Mouse (Mus musculus): Measurements from ENCODE around the gene Zfp651. TPM values are rescaled to one million over a fixed set of nuclear protein-coding genes. Genes with fewer than 3 reads are reported as not detected.

Gene Zfp651
- polyA plus RNA-seq (2016; fragmentation: Nextera tagmentation; extraction: Ambion mirVana): 5.5 and 8.4 TPM in 2 replicates

DNA sequence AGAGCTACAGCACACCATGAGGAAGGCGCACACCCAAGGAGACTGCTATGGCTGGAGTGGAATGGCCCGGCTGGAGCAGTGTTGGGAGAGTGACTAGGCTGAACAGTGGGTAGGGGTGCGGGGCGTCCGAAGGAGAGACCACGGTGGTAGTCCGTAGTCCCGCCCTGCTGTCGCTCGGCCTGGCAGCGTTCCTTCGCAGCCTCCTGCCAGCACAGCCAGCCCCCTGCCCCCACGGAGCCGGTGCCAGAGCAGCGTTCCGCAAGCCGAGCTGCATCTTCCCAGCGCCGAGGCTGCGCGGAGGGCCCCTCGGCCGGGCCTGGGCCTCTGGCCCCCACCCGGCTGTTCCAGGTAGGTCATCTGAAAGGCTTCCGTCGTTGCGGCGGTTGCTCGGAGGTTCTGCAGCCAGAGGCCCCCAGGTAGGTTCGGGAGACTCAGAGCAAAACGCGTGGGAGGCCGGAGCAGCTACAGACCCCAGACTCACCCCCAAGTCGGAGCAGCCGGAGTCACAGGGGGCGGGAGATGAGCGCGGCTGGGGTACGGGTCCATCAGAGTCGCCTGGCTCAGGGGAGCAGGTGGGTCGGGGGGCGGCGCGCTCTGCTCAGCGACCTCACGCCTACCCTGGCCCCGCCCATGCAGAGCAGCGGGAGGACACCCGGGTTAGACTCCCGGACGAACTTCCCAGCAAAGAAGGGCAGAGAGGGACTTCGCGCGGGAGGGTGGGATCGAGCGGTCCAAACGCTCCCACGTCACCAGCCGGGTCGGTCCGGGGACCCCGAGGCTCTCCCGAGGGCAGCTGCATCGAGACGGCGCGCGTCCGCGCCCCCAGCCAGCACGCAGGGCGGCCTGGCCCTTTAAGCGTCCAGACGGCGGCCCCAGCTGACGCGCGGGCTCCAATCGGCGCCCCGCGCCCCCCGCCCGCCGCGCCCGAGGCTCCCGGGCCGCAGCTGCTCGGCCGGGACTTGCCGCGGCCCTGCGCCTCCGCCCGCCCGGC, at the start of gene Zfp651:
Zfp651 (plus strand) TSS at position 240 of the 991 bp plus-strand sequence.
- Histone ChIP-seq H3K27me3 (ENCODE audit: insufficient read depth, poor library complexity, severe bottlenecking) (no peaks in the 10 kb centered on the region; the same call in 1 of the 2 replicates), H3K4me3 (peak within 1 kb of the TSS; percentile 83), H3K36me3 (peaks cover 59% of the 10 kb centered on the region), H3K4me1 (replicated peaks) (peaks cover 48% of the 10 kb centered on the region), H3K27ac (peak within 1 kb of the TSS; percentile 97), H3K9me3 (no peaks in the 10 kb centered on the region)
- under 1% methylated on average over 97 of the region's 97 CpGs for WGBS
- DNase-seq (ENCODE audit: low spot score): peak; percentile 82

DNA sequence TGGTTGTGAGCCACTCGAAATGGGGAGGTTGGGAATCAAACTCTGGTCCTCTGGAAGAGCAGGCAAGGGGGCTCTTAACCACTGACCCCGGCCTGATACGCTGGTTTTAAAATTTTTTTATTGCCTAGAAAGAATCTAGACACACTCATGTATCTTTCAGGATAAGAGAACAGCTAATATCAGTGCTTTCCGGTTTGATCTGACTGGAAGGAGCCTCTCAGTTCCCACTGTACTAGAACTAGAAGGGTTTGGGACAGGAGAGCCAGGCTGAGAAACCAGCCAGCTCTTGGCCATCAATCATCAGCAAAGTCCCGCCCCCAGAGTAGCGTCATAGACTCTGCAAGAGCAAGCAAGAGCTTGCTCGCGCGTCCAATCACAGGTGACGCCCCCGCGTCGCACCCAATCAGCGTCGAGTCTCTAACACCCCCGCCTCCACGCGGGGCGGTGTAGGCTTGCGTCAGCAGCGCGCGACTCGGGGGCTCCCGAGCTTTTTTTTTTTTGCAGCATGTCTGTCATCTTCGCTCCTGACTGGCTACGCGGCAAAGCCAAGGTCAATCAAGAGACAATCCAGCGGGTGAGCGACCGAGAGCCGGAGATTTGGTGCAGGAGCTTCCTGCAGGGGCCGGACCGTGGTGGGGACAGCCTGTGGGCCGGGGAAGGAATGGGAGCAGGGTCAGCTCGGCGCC, 49.1 kb upstream of the Zfp651 start, which contains the start of gene Ss18l2:
Ss18l2 (plus strand) TSS at position 432 of the 686 bp plus-strand sequence.
- Histone ChIP-seq H3K27me3 (ENCODE audit: insufficient read depth, poor library complexity, severe bottlenecking) (peaks cover 8% of the 10 kb centered on the region; the same call in 1 of the 2 replicates), H3K36me3 (peaks cover 17% of the 10 kb centered on the region), H3K9me3 (no peaks in the 10 kb centered on the region), H3K4me3 (peak within 1 kb of the TSS; percentile 89), H3K27ac (peak within 1 kb of the TSS; percentile 92), H3K4me1 (replicated peaks) (peaks cover 34% of the 10 kb centered on the region)
- peak; percentile 99 for DNase-seq (ENCODE audit: low spot score)
- WGBS: 5% methylated on average over 37 of the region's 37 CpGs

DNA sequence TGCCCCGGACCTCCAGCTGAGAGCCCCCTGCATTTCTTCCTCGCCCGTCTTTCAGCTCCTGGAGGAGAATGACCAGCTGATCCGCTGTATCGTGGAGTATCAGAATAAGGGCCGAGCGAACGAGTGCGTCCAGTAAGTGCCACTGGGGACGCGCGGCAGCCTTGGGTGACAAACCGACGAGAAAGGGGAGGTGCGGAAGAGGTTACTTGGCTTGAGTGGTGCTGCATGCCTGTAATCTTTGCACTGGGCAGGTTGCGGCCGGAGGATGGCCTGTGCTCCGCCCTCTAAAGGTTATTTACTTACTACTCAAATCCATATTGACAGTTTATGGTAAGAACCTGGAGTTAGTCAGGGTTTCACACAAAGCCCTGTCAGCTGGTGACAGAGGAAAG, 48.5 kb upstream of the Zfp651 start:
- no peak for DNase-seq (ENCODE audit: low spot score)
- under 1% methylated on average over 18 of the region's 18 CpGs for WGBS

DNA sequence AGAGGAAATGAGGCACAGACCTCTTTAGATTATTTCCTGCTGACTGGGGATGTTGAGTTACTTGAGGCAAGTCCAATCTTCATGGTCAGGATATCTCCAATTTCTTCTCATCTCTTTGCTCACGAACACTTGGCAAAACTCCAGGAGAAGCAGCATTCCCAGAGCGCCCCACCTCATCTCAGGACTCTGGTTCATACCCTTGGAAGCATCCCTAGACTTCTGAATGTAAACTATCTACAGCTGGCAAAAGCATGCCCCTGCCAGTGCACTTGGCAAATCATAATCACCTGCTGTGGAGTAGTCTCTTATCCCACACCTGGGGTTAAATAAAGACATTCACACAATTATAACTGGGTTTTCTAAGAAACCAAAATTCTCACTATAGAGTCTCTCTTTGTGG, 42.1 kb upstream of the Zfp651 start:
- no peak overlapping the region for H3K4me3 ChIP-seq
- H3K4me1 ChIP-seq (replicated peaks): peaks cover 23% of the 10 kb centered on the region
- WGBS: 88% methylated on average over 2 of the region's 2 CpGs
- DNase-seq (ENCODE audit: low spot score): no peak
- H3K36me3 ChIP-seq: peaks cover 21% of the 10 kb centered on the region
- H3K27me3 ChIP-seq (ENCODE audit: insufficient read depth, poor library complexity, severe bottlenecking): no peaks in the 10 kb centered on the region
- H3K9me3 ChIP-seq: no peaks in the 10 kb centered on the region
- no peak overlapping the region for H3K27ac ChIP-seq

More for the DNA sequence above, 48.5 kb upstream of the Zfp651 start:
- Histone ChIP-seq H3K4me3 (peak overlapping the region; percentile 89), H3K27ac (peak overlapping the region; percentile 92), H3K27me3 (ENCODE audit: insufficient read depth, poor library complexity, severe bottlenecking) (peaks cover 8% of the 10 kb centered on the region; the same call in 1 of the 2 replicates), H3K4me1 (replicated peaks) (peaks cover 29% of the 10 kb centered on the region), H3K36me3 (peaks cover 17% of the 10 kb centered on the region), H3K9me3 (no peaks in the 10 kb centered on the region)

DNA sequence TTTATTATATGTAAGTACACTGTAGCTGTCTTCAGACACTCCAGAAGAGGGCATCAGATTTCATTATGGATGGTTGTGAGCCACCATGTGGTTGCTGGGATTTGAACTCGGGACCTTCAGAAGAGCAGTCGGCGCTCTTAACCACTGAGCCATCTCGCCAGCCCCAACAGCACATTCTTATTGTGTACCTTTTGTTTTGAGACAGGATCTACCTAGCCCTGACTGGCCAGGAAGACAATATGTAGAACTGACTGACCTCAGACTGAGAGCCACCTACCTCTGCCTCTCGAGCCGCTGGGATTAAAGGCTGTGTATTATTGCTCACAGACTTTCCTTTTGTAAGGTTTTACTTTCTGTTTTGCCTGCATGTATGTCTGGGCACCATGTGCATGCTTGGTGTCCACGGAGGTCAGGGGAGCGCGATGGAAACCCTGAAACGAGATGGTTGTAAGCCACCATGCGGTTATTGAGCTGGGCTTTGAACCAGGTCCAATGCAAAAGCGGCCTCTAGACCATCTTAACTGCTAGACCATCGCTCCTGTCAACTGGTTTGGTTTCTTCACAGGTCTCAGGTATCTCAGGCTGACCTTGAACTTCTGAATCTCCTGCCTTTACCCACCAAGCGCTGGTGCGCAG, 40.9 kb upstream of the Zfp651 start:
- peaks cover 21% of the 10 kb centered on the region for H3K4me1 ChIP-seq (replicated peaks)
- no peaks in the 10 kb centered on the region for H3K9me3 ChIP-seq
- peaks cover 11% of the 10 kb centered on the region for H3K36me3 ChIP-seq
- 66% methylated on average over 15 of the region's 15 CpGs for WGBS
- H3K27ac ChIP-seq: peak overlapping the region; percentile 97
- H3K4me3 ChIP-seq: peak overlapping the region; percentile 91
- no peak for DNase-seq (ENCODE audit: low spot score)
- H3K27me3 ChIP-seq (ENCODE audit: insufficient read depth, poor library complexity, severe bottlenecking): no peaks in the 10 kb centered on the region

DNA sequence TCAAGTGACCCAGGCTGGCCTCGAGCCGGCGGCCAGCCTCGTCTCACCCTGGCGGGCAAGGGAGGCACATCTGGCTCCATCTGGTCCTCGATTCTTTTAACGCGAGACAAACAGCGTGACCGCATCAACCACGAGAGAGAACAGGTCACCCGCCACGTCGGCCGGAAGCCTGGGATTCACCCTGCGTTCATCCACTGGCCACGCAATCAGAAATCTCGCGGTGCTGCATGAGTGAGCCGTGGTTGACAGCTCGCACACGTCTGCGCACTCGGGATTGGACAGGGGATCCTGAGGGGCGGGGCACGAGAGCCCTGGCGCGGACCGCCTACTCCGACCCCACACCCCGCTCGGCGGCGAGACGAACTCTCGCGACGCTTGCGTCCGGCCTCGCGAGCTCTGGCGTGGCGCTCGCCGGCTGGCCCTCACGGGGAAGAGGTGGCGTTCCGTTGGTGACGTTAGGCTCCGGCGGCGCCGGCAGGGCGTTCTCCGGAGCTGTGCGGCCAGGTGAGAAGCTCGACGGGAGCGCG, 40.3 kb upstream of the Zfp651 start, which contains the start of gene Nktr:
Nktr (plus strand) TSS at position 378 of the 527 bp plus-strand sequence.
- no peaks in the 10 kb centered on the region for H3K9me3 ChIP-seq
- peak within 1 kb of the TSS; percentile 91 for H3K4me3 ChIP-seq
- peak within 1 kb of the TSS; percentile 97 for H3K27ac ChIP-seq
- H3K36me3 ChIP-seq: peaks cover 5% of the 10 kb centered on the region
- peak; percentile 98 for DNase-seq (ENCODE audit: low spot score)
- WGBS: under 1% methylated on average over 61 of the region's 61 CpGs
- peaks cover 21% of the 10 kb centered on the region for H3K4me1 ChIP-seq (replicated peaks)
- H3K27me3 ChIP-seq (ENCODE audit: insufficient read depth, poor library complexity, severe bottlenecking): no peaks in the 10 kb centered on the region

DNA sequence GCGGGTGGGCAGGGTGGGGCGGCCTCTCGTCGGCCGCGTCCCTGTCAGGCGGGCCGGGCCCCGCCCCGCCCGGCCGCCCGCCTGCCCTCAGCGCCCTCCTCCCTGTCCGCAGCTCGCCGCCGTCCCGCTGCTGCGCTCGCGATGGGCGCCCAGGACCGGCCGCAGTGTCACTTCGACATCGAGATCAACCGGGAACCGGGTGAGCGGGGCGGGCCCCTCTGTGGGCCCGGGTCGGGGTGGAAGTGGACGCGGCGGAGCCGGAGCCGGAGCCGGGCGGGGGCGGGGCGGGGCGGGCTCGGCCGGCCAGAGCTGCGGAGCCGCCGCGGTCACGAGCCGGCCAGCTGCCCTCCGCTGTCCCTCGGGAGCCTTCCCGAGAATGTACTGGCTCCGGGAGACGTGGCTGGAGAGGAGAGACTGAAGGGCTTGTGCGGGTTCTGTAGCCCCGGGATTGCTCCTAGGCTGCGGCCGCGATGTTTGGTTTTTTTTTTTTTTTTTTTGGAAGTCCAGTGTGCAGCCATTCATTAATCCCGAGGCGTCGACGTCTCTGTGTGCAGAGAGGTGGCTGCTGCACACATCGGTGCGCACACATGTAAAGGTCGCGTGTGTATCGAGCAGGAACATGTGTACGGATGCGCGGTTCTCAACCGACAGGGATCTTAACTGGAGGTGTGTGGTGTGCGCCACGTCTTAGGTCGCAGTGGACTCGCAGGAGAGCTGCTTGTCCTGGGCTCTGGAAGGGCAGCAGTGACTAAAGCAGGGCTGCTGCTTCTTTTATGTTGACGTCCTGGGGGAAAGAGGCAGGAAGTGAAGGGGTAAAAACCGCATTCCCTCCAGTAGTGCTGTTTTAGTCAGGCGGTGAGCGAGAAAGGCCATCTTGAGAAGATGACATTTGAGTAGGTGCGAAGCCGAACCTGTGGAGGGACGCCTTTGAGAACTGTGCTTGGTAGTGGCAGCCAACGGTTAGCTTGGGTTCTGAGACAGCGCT, 39.5 kb upstream of the Zfp651 start:
- whole genome bisulfite sequencing: under 1% methylated on average over 81 of the region's 87 CpGs
- H3K4me1 ChIP-seq (replicated peaks): peaks cover 21% of the 10 kb centered on the region

DNA sequence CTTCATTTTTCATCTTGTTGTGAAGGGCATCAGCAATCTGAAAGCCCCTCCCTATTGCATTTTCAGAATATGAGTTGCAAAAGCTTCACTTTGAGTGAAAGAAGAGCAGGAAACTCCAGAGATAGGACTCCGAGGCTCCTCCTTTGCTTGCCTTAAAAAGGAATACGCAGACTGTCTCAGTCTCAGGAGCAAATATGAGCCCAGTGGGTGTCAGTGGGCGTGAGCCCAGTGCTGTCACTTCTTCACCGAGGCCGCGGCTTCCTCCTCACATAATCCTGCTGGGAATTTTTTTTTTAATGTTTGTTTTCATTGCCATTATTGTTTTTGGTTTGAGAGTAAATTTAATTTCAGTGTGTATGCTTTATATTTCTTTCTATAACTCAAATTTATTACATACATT, 18.6 kb upstream of the Zfp651 start:
- WGBS: 92% methylated on average over 6 of the region's 6 CpGs
- no peak overlapping the region for H3K4me3 ChIP-seq
- H3K27ac ChIP-seq: no peak overlapping the region
- no peaks in the 10 kb centered on the region for H3K9me3 ChIP-seq
- no peaks in the 10 kb centered on the region for H3K4me1 ChIP-seq (replicated peaks)
- no peaks in the 10 kb centered on the region for H3K27me3 ChIP-seq (ENCODE audit: insufficient read depth, poor library complexity, severe bottlenecking)
- DNase-seq (ENCODE audit: low spot score): no peak
- H3K36me3 ChIP-seq: peaks cover 79% of the 10 kb centered on the region

More for the DNA sequence above, 39.5 kb upstream of the Zfp651 start:
- H3K9me3 ChIP-seq: no peaks in the 10 kb centered on the region
- no peaks in the 10 kb centered on the region for H3K27me3 ChIP-seq (ENCODE audit: insufficient read depth, poor library complexity, severe bottlenecking)
- 0 out of 2 replicates have a peak, but pooled peaks cover 4% of the 10 kb centered on the region for H3K36me3 ChIP-seq
- peak; percentile 53 for DNase-seq (ENCODE audit: low spot score)
- peak overlapping the region; percentile 91 for H3K4me3 ChIP-seq
- peak overlapping the region; percentile 97 for H3K27ac ChIP-seq

DNA sequence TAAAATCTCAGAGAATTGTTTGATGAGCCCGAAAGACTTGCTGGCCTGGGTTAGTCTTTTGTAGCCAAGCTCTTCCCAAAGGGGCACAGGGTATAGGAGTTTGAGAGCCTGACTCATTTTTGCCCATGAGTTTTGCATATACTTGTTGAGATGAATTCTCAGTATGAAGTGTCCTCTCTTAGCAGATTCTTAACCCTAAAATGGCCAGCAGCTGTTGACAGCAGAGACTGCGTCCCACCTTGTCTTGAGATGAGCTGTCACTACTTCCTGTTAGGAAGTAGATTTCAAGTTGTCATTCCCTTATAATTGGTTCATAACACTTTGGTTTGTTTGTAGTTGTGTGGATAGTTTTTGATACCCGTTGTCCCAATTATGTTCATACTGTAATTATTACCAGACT, 18.0 kb upstream of the Zfp651 start:
- Histone ChIP-seq H3K4me1 (replicated peaks) (no peaks in the 10 kb centered on the region), H3K4me3 (no peak overlapping the region), H3K27ac (no peak overlapping the region), H3K27me3 (ENCODE audit: insufficient read depth, poor library complexity, severe bottlenecking) (no peaks in the 10 kb centered on the region), H3K36me3 (peaks cover 79% of the 10 kb centered on the region), H3K9me3 (no peaks in the 10 kb centered on the region)
- WGBS: 90% methylated on average over 3 of the region's 3 CpGs
- no peak for DNase-seq (ENCODE audit: low spot score)

DNA sequence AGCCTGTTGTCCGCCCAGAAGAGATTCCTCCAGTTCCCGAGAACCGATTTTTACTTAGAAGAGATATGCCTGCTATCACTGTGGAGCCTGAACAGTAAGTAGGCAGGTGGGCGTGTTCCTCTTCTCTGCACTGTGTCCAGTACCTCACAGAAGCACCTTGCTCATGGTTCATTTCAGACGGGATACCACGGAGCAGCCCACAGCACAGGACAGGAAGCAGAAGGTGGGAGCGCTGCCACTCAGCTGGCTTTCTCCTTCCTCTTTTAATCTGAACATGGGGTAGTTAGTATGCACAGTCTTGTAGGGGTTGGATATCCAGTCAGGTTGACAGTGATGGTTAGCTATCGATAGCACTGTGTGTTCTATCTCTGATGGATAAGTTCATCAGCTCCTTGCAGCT, 15.1 kb upstream of the Zfp651 start:
- Histone ChIP-seq H3K4me3 (no peak overlapping the region), H3K36me3 (peaks cover 93% of the 10 kb centered on the region), H3K4me1 (replicated peaks) (no peaks in the 10 kb centered on the region), H3K27me3 (ENCODE audit: insufficient read depth, poor library complexity, severe bottlenecking) (no peaks in the 10 kb centered on the region), H3K9me3 (no peaks in the 10 kb centered on the region), H3K27ac (no peak overlapping the region)
- no peak for DNase-seq (ENCODE audit: low spot score)
- WGBS: 90% methylated on average over 8 of the region's 8 CpGs

DNA sequence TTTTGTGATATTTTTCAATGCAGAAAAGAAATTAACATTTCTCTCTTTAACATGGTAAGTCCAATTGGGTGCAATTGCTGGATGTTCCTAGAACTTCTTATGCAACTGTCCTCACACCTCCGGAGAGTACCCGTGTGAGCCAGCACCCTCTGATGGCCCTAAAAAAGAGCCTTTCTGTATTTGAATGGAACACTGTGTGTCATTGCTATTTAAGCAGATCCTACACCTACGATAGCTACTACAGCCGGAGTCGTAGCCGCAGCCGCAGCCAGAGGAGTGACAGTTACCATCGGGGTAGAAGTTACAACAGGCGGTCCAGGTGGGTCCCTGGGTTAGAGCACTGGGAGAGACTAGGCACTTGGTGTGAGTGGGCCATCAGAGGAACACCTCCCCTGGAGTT, 6.4 kb upstream of the Zfp651 start:
- DNase-seq (ENCODE audit: low spot score): no peak
- WGBS: 95% methylated on average over 9 of the region's 9 CpGs
- no peak overlapping the region for H3K27ac ChIP-seq
- peaks cover 4% of the 10 kb centered on the region for H3K4me1 ChIP-seq (replicated peaks)
- H3K4me3 ChIP-seq: no peak overlapping the region
- H3K27me3 ChIP-seq (ENCODE audit: insufficient read depth, poor library complexity, severe bottlenecking): no peaks in the 10 kb centered on the region; the same call in 1 of the 2 replicates
- H3K9me3 ChIP-seq: no peaks in the 10 kb centered on the region
- H3K36me3 ChIP-seq: peaks cover 96% of the 10 kb centered on the region
